Mouse (Mus musculus): ENCODE data around the gene Plagl1. TPM values are rescaled to one million over a fixed set of nuclear protein-coding genes. Genes with fewer than 3 reads are reported as not detected.

Plagl1 gene
- total and polyA plus RNA-seq, 3 experiments: not detected

DNA sequence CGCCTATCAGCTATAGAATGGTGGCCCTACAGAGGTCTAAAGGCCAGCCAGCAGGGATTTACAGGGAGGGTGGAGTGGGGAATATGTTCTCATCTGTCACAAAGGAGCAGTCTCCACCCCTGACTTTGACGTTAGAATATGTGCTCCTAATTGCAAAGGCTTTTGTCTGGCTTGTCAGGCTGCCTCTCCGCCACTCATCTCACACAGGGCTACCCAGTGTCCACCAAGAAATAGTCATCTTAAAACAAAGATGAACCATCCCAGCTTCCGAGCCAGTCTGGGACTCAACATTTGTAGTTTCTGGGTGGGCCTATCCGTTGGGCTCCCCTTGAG, 58.4 kb downstream of the Plagl1 start:
- no peak overlapping the region for H3K9ac ChIP-seq (ENCODE audit: control insufficient read depth, low read depth, low read length, poor library complexity, severe bottlenecking)
- DNase-seq (ENCODE audit: low read depth, low spot score): no peak
- no peaks in the 10 kb centered on the region for H3K4me1 ChIP-seq (ENCODE audit: control insufficient read depth in 1 of 2, insufficient read depth in 2 of 2, low read length in 2 of 2)
- TF ChIP-seq MAX (IDR thresholded peaks at IDR 0.05; ENCODE audit: low read length) (no peak), ZC3H11A (IDR thresholded peaks at IDR 0.05; ENCODE audit: low read depth, low read length) (no peak), ZKSCAN1 (IDR thresholded peaks at IDR 0.05; ENCODE audit: low read depth, low read length) (no peak), ZNF384 (IDR thresholded peaks at IDR 0.05; ENCODE audit: low read depth, low read length) (no peak), MAFK (IDR thresholded peaks at IDR 0.05; ENCODE audit: borderline replicate concordance, low read depth, low read length) (no peak), ZMIZ1 (IDR thresholded peaks at IDR 0.05; ENCODE audit: low read depth, low read length) (no peak), MXI1 (IDR thresholded peaks at IDR 0.05; ENCODE audit: low read depth, low read length) (no peak), NRF1 (IDR thresholded peaks at IDR 0.05; ENCODE audit: insufficient read depth, low read depth, low read length, poor library complexity, severe bottlenecking) (no peak), GABPA (IDR thresholded peaks at IDR 0.05; ENCODE audit: low read depth, low read length) (no peak), HCFC1 (IDR thresholded peaks at IDR 0.05; ENCODE audit: low read depth, low read length) (no peak), TAL1 (IDR thresholded peaks at IDR 0.05; ENCODE audit: low read length) (no peak), USF2 (IDR thresholded peaks at IDR 0.05; ENCODE audit: borderline replicate concordance in 1 of 2, insufficient read depth in 1 of 2, low read depth in 1 of 2, low read length in 2 of 2) (no peak), GATA1 (IDR thresholded peaks at IDR 0.05; ENCODE audit: low read depth, low read length) (no peak), MAZ (IDR thresholded peaks at IDR 0.05; ENCODE audit: low read depth, low read length) (no peak), ETS1 (IDR thresholded peaks at IDR 0.05; ENCODE audit: low read depth, low read length) (no peak)
- no peak overlapping the region for H3K4me3 ChIP-seq (ENCODE audit: control insufficient read depth in 1 of 2, insufficient read depth in 1 of 2, low read depth in 2 of 2, low read length in 2 of 2)
- no peaks in the 10 kb centered on the region for H3K9me3 ChIP-seq (replicated peaks; ENCODE audit: insufficient read depth, low read length)
- H3K36me3 ChIP-seq (ENCODE audit: control insufficient read depth in 1 of 2, insufficient read depth in 2 of 2, low read length in 2 of 2): no peaks in the 10 kb centered on the region
- peaks cover 0 to 4% of the 10 kb centered on the region in 2 experiments; a peak in 3 of 4 replicates for H3K27me3 ChIP-seq (ENCODE audit: control insufficient read depth in 1 of 2, insufficient read depth in 2 of 2, low read length in 2 of 2)
- no peak overlapping the region for H3K27ac ChIP-seq (ENCODE audit: control insufficient read depth, low read depth, low read length)
- H3K79me2 ChIP-seq (ENCODE audit: control insufficient read depth, insufficient read depth, low read length, poor library complexity): no peaks in the 10 kb centered on the region

DNA sequence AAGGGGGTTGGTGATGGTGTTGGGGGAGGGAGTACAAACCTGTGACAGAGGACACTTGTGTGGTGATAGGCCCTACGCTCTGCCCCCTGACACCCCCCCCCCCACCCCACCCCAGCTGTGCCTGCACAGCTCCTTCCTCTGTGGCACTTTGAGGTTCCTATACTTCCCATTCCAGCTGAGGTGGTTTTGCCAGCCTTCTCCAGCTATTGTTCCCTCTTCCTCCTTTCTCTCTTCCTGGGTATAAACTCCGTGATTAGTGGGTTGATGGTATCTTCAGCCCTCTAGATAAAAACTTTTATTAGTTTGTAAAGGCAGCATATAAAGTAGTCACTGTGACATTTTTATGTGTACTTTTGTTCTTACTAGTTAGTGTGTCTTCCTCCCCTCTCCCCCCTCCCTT, 59.0 kb downstream of the Plagl1 start:
- H3K27ac ChIP-seq (ENCODE audit: control insufficient read depth, low read depth, low read length): no peak overlapping the region
- peaks cover 0 to 4% of the 10 kb centered on the region in 2 experiments; a peak in 3 of 4 replicates for H3K27me3 ChIP-seq (ENCODE audit: control insufficient read depth in 1 of 2, insufficient read depth in 2 of 2, low read length in 2 of 2)
- no peaks in the 10 kb centered on the region for H3K79me2 ChIP-seq (ENCODE audit: control insufficient read depth, insufficient read depth, low read length, poor library complexity)
- H3K9me3 ChIP-seq (replicated peaks; ENCODE audit: insufficient read depth, low read length): no peaks in the 10 kb centered on the region
- H3K4me1 ChIP-seq (ENCODE audit: control insufficient read depth in 1 of 2, insufficient read depth in 2 of 2, low read length in 2 of 2): no peaks in the 10 kb centered on the region
- no peak overlapping the region for H3K9ac ChIP-seq (ENCODE audit: control insufficient read depth, low read depth, low read length, poor library complexity, severe bottlenecking)
- no peaks in the 10 kb centered on the region for H3K36me3 ChIP-seq (ENCODE audit: control insufficient read depth in 1 of 2, insufficient read depth in 2 of 2, low read length in 2 of 2)
- DNase-seq (ENCODE audit: low read depth, low spot score): no peak
- TF ChIP-seq CHD2 (IDR thresholded peaks at IDR 0.05; ENCODE audit: low read length): no peak
- TF ChIP-seq POLR2AphosphoS2 (IDR thresholded peaks at IDR 0.05; ENCODE audit: low read length): no peak
- no peak for TF ChIP-seq TAL1 (IDR thresholded peaks at IDR 0.05; ENCODE audit: low read length)
- TF ChIP-seq USF1 (IDR thresholded peaks at IDR 0.05; ENCODE audit: low read depth, low read length): no peak
- TF ChIP-seq RAD21 (IDR thresholded peaks at IDR 0.05; ENCODE audit: low read depth, low read length): no peak
- TF ChIP-seq TCF12 (IDR thresholded peaks at IDR 0.05; ENCODE audit: low read depth, low read length): no peak
- no peak for TF ChIP-seq MAX (IDR thresholded peaks at IDR 0.05; ENCODE audit: low read length)
- no peak for TF ChIP-seq TBP (IDR thresholded peaks at IDR 0.05; ENCODE audit: low read depth, low read length)
- TF ChIP-seq ETS1 (IDR thresholded peaks at IDR 0.05; ENCODE audit: low read depth, low read length): no peak
- no peak for TF ChIP-seq MAZ (IDR thresholded peaks at IDR 0.05; ENCODE audit: low read depth, low read length)
- no peak for TF ChIP-seq MEF2A (IDR thresholded peaks at IDR 0.05; ENCODE audit: extremely low read depth, insufficient replicate concordance, low read depth, low read length, poor library complexity, severe bottlenecking)
- no peak for TF ChIP-seq HCFC1 (IDR thresholded peaks at IDR 0.05; ENCODE audit: low read depth, low read length)
- no peak for TF ChIP-seq MAFK (IDR thresholded peaks at IDR 0.05; ENCODE audit: borderline replicate concordance, low read depth, low read length)
- no peak for TF ChIP-seq SIN3A (IDR thresholded peaks at IDR 0.05; ENCODE audit: low read length)
- no peak for TF ChIP-seq BHLHE40 (IDR thresholded peaks at IDR 0.05; ENCODE audit: borderline replicate concordance, low read depth, low read length)
- TF ChIP-seq MYB (IDR thresholded peaks at IDR 0.05; ENCODE audit: low read depth, low read length): no peak
- H3K4me3 ChIP-seq (ENCODE audit: control insufficient read depth in 1 of 2, insufficient read depth in 1 of 2, low read depth in 2 of 2, low read length in 2 of 2): no peak overlapping the region
